Mouse (Mus musculus): ENCODE measurements around the gene Ubxn6. TPM values are rescaled to one million over a fixed set of nuclear protein-coding genes. Genes with fewer than 3 reads are reported as not detected.
"Not testable (repeated sequence)": the region's sequence is repeated elsewhere in the genome, so short reads cannot be mapped to it uniquely, and the experiment has no call there.

The Ubxn6 gene
- polyA plus RNA-seq, 1 experiment from 2014 or later = 51.6 TPM

- no peaks in the 10 kb centered on the region for H3K27me3 ChIP-seq
- peak overlapping the region; percentile 68 for H3K4me2 ChIP-seq (replicated peaks)
- peak overlapping the region; percentile 82 for H3K4me3 ChIP-seq (replicated peaks)
- WGBS = 7% methylated on average over 22 of the region's 22 CpGs
- no peaks in the 10 kb centered on the region for H3K9me3 ChIP-seq (replicated peaks)
- peaks cover 36% of the 10 kb centered on the region for H3K36me3 ChIP-seq
- peak; percentile 21 for ATAC-seq (ENCODE audit: insufficient number of reproducible peaks, low FRiP score, low TSS enrichment, low read depth)
- peak overlapping the region; percentile 97 for H3K27ac ChIP-seq (replicated peaks)
- H3K9ac ChIP-seq = peak overlapping the region; percentile 75
- H3K4me1 ChIP-seq = peaks cover 28% of the 10 kb centered on the region
Measured at GRCm38 (mm10) chr17:56074097-56074826, 566 bp downstream of the Ubxn6 start.

DNA sequence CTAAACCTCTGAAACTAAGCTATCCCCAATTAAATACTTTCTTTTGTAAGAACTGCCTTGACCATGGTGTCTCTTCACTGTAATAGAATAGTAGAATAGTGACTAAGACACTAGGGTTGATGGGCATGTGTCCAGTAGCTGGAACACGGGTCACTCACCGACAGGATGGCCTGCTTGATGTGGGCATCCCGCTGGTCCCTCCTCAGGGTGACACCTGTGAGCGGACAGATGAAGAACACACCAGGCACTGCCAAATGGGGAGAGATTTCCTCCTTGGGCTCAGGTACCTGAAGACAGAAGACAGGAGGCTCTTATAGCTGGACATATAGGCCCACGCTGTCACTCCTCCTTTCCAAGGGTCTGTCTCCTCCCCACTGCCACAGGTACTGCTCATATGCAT, 2.6 kb downstream of the Ubxn6 start:
- Histone ChIP-seq H3K9ac (no peak overlapping the region), H3K4me1 (peaks cover 28% of the 10 kb centered on the region), H3K27me3 (no peaks in the 10 kb centered on the region), H3K9me3 (replicated peaks) (no peaks in the 10 kb centered on the region), H3K4me2 (replicated peaks) (no peak overlapping the region), H3K4me3 (replicated peaks) (no peak overlapping the region), H3K27ac (replicated peaks) (no peak overlapping the region), H3K36me3 (peaks cover 56% of the 10 kb centered on the region)
- 89% methylated on average over 5 of the region's 5 CpGs for WGBS
- no peak for ATAC-seq (ENCODE audit: insufficient number of reproducible peaks, low FRiP score, low TSS enrichment, low read depth)

DNA sequence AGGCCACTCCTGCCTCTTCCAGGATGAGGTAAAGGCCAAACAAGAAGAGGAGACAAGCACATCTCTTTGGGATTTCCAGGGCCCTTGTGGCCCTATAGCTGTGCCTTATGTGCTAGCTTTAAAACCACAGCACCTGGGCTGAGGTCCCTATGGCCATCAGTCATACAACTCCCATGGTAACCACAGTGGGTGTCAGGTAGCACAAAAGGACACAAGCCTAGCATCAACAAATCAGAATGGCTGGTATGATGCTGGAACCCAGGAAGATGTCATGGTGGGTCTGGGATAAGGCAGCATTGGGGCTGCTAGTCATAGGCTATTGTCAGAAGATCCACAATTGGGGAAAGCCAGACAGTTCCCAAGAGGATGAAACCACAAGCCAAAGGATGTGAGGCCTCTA, 3.7 kb downstream of the Ubxn6 start:
- Histone ChIP-seq H3K4me3 (replicated peaks) (no peak overlapping the region), H3K9ac (no peak overlapping the region), H3K27me3 (no peaks in the 10 kb centered on the region), H3K9me3 (replicated peaks) (no peaks in the 10 kb centered on the region), H3K27ac (replicated peaks) (no peak overlapping the region), H3K4me1 (peaks cover 28% of the 10 kb centered on the region), H3K36me3 (peaks cover 66% of the 10 kb centered on the region), H3K4me2 (replicated peaks) (no peak overlapping the region)
- ATAC-seq (ENCODE audit: insufficient number of reproducible peaks, low FRiP score, low TSS enrichment, low read depth) = no peak

DNA sequence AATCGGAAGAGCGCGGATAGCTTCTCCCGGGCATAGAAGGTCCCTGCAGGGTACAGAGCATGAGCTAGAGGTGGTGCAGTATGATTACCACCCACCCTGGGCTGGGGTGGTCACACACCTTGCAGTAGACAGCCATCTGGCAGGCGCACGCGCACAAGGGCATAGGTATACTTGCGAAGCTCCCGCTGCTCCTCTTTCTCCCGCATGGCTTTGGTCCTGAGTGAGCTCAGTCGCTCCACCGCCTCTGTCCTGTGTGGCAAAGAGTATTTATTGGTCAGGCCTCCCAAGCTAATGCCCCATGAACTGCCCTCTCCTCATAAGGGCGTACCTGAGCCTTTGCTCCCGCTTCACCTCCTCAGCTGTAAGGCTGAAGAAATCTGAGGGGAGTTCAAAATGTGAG, 5.8 kb downstream of the Ubxn6 start:
- Histone ChIP-seq H3K4me1 (peaks cover 16% of the 10 kb centered on the region), H3K27ac (replicated peaks) (no peak overlapping the region), H3K36me3 (peaks cover 87% of the 10 kb centered on the region), H3K4me2 (replicated peaks) (no peak overlapping the region), H3K27me3 (no peaks in the 10 kb centered on the region), H3K9ac (no peak overlapping the region), H3K4me3 (replicated peaks) (no peak overlapping the region), H3K9me3 (replicated peaks) (no peaks in the 10 kb centered on the region)
- no peak for ATAC-seq (ENCODE audit: insufficient number of reproducible peaks, low FRiP score, low TSS enrichment, low read depth)
- 94% methylated on average over 14 of the region's 14 CpGs for WGBS

GRCm38 (mm10) chr17:56066451-56066850, 8.4 kb downstream of the Ubxn6 start:
- no peak overlapping the region for H3K4me2 ChIP-seq (replicated peaks)
- no peak overlapping the region for H3K9ac ChIP-seq
- H3K4me3 ChIP-seq (replicated peaks) = no peak overlapping the region
- H3K27ac ChIP-seq (replicated peaks) = no peak overlapping the region
- H3K9me3 ChIP-seq (replicated peaks) = no peaks in the 10 kb centered on the region
- peaks cover 98% of the 10 kb centered on the region for H3K36me3 ChIP-seq
- ATAC-seq (ENCODE audit: insufficient number of reproducible peaks, low FRiP score, low TSS enrichment, low read depth) = no peak
- H3K27me3 ChIP-seq = no peaks in the 10 kb centered on the region
- H3K4me1 ChIP-seq = no peaks in the 10 kb centered on the region

DNA sequence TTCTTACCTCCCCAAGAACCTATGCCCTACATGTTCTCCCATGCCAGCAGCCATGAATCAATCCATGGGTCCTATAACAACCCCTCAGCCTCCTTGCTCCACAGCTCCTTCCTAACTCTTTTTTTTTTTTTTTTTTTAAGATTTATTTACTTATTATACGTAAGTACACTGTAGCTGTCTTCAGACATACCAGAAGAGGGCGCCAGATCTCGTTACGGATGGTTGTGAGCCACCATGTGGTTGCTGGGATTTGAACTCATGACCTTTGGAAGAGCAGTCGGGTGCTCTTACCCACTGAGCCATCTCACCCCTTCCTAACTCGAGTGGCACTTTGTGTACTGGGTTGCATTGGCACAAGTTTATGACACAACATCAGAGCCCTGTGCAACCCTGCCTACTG, 9.1 kb downstream of the Ubxn6 start:
- not testable (repeated sequence) for H3K4me3 ChIP-seq (replicated peaks); H3K27me3 ChIP-seq; H3K27ac ChIP-seq (replicated peaks); ATAC-seq (ENCODE audit: insufficient number of reproducible peaks, low FRiP score, low TSS enrichment, low read depth); H3K9me3 ChIP-seq (replicated peaks); H3K9ac ChIP-seq; H3K4me1 ChIP-seq; H3K4me2 ChIP-seq (replicated peaks)
- H3K36me3 ChIP-seq = peaks cover 98% of the 10 kb centered on the region
- WGBS = 80% methylated on average over 6 of the region's 6 CpGs

GRCm38 (mm10) chr17:56062081-56062480, 12.7 kb downstream of the Ubxn6 start:
- no peaks in the 10 kb centered on the region for H3K9me3 ChIP-seq (replicated peaks)
- no peak overlapping the region for H3K4me2 ChIP-seq (replicated peaks)
- WGBS = 92% methylated on average over 7 of the region's 7 CpGs
- H3K4me1 ChIP-seq = no peaks in the 10 kb centered on the region
- H3K4me3 ChIP-seq (replicated peaks) = no peak overlapping the region
- H3K27ac ChIP-seq (replicated peaks) = no peak overlapping the region
- no peaks in the 10 kb centered on the region for H3K27me3 ChIP-seq
- no peak overlapping the region for H3K9ac ChIP-seq
- peaks cover 97% of the 10 kb centered on the region for H3K36me3 ChIP-seq
- no peak for ATAC-seq (ENCODE audit: insufficient number of reproducible peaks, low FRiP score, low TSS enrichment, low read depth)

DNA sequence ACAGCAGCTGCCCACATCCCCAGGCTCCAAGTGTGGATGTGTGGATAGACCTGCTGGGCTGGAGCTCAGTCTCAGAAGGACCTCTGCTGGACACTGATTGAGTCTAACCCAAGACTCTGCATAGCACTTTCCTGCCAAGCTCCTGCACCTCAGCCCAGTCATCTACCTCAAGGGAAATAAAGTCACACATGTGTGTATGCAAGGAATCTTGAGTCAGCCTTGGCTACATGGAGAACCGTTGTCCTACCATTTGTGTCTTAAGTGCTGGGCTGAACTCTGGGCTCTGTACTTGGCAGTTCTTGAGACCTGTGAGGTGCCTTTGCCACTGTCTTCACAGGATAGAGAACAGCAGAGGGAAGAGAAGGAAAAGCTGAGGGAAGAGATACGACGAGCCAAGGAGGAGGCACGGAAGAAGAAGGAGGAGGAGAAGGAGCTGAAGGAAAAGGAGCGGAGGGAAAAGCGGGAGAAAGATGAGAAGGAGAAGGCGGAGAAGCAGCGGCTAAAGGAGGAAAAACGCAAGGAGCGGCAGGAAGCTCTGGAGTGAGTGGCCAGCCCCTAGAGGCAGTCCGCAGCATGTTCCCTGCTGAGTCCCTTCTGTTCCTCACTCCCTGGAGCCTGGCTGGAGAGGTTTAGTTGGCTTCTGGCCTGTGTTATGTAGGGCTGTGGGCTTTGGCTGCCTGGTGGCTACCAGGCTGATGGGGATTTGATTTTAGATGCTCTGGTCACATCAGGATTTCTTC, 17.3 kb downstream of the Ubxn6 start:
- 78% methylated on average over 11 of the region's 11 CpGs for WGBS
- Histone ChIP-seq H3K9me3 (replicated peaks) (no peaks in the 10 kb centered on the region), H3K27me3 (no peaks in the 10 kb centered on the region), H3K27ac (replicated peaks) (no peak overlapping the region), H3K9ac (no peak overlapping the region), H3K4me3 (replicated peaks) (no peak overlapping the region), H3K4me2 (replicated peaks) (no peak overlapping the region), H3K4me1 (no peaks in the 10 kb centered on the region), H3K36me3 (peaks cover 66% of the 10 kb centered on the region)
- no peak for ATAC-seq (ENCODE audit: insufficient number of reproducible peaks, low FRiP score, low TSS enrichment, low read depth)

DNA sequence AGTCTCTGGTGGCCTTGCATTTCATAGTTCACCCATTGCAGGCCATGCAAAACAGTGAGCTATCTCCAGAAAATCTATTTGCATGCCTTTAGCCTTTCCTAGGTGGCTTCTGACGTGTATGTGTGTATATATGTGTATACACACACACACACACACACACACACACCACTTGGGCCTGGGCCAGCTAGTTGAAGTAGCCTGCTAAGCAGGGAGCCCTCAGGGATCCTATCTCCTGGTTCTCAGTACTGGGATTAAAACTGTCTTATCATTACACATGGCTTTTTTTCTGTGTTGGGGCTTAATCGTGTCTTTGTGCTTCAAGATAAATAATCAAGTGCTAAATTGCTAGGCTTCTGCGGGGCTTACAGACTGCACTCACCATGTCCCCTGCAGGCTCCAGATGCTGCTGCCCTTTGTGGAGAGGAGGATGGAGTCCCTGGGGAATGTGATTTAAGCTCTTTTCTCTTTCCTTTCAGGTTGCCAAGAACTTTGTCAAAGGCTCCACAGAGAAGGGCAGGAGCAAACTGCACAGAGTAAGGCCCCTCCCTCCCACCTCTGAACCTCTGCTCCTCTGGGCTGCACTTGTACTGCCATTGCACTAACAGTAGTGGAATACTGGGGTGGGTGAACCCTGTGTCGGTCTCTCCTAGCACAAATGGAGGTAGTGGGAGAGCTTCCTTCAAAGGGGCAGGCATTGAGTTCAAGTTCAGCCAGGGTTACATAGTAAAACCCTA, 18.7 kb downstream of the Ubxn6 start:
- Histone ChIP-seq H3K4me1 (no peaks in the 10 kb centered on the region), H3K4me2 (replicated peaks) (no peak overlapping the region), H3K9ac (no peak overlapping the region), H3K27me3 (no peaks in the 10 kb centered on the region), H3K27ac (replicated peaks) (no peak overlapping the region), H3K36me3 (peaks cover 62% of the 10 kb centered on the region), H3K4me3 (replicated peaks) (no peak overlapping the region), H3K9me3 (replicated peaks) (no peaks in the 10 kb centered on the region)
- WGBS = 72% methylated on average over 4 of the region's 4 CpGs
- no peak for ATAC-seq (ENCODE audit: insufficient number of reproducible peaks, low FRiP score, low TSS enrichment, low read depth)

- no peak for ATAC-seq (ENCODE audit: insufficient number of reproducible peaks, low FRiP score, low TSS enrichment, low read depth)
- no peak overlapping the region for H3K27ac ChIP-seq (replicated peaks)
- no peak overlapping the region for H3K4me2 ChIP-seq (replicated peaks)
- no peak overlapping the region for H3K4me3 ChIP-seq (replicated peaks)
- H3K9ac ChIP-seq = no peak overlapping the region
- H3K36me3 ChIP-seq = peaks cover 60% of the 10 kb centered on the region
- H3K4me1 ChIP-seq = no peaks in the 10 kb centered on the region
- H3K27me3 ChIP-seq = no peaks in the 10 kb centered on the region
- no peaks in the 10 kb centered on the region for H3K9me3 ChIP-seq (replicated peaks)
Measured at GRCm38 (mm10) chr17:56054938-56055337, 19.9 kb downstream of the Ubxn6 start.

DNA sequence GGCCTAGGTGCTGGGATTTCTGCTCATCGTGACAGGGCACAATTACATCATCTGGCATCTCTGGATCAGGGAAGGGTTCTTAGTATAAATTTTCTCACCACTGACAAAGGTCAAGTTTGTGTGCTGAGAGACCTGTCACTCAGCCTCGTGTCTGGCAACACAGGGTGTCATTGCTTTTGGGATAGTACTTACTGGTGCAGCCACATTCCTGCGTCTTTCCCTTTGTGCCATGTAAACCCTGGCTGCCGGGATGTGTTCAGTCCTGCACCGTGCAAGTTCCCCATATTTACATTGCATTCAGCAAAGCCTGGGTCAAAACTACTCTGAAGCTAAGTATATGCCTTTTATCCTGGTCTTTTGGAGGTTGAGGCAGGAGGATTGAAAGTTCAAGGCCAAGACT, 23.5 kb downstream of the Ubxn6 start:
- no peak overlapping the region for H3K9ac ChIP-seq
- H3K4me2 ChIP-seq (replicated peaks) = no peak overlapping the region
- H3K27me3 ChIP-seq = no peaks in the 10 kb centered on the region
- no peak overlapping the region for H3K4me3 ChIP-seq (replicated peaks)
- peaks cover 60% of the 10 kb centered on the region for H3K36me3 ChIP-seq
- WGBS = 73% methylated on average over 5 of the region's 5 CpGs
- no peaks in the 10 kb centered on the region for H3K9me3 ChIP-seq (replicated peaks)
- ATAC-seq (ENCODE audit: insufficient number of reproducible peaks, low FRiP score, low TSS enrichment, low read depth) = no peak
- no peak overlapping the region for H3K27ac ChIP-seq (replicated peaks)
- no peaks in the 10 kb centered on the region for H3K4me1 ChIP-seq
